Mouse (Mus musculus) hindbrain, embryonic 11.5 days (tissue): ENCODE results near the gene Ccdc126. TPM values are rescaled to one million over a fixed set of nuclear protein-coding genes. Genes with fewer than 3 reads are reported as not detected.

Experiments
- ATAC-seq: fragments of 200-750 bp; cut with Nextera tagmentation; 2 replicates; pipeline ENCODE4 v1.8.0; 2017; ENCODE audit warnings: mild to moderate bottlenecking, moderate TSS enrichment, moderate library complexity; ENCODE audit not compliant: low FRiP score
- DNase-seq: peaks from one replicate; pipeline ENCODE4 v3.0.0-alpha.2; 2015; ENCODE audit warnings: low spot score
- H3K27ac ChIP-seq: fragments of 300-500 bp; sonication (generic); 2 replicates; pipeline ENCODE4 v1.5.1; 2014; ENCODE audit warnings: mild to moderate bottlenecking, low read depth, low read length
- H3K27me3 ChIP-seq: fragments of 300-500 bp; sonication (generic); 2 replicates; pipeline ENCODE4 v1.6.1; 2014; ENCODE audit warnings: mild to moderate bottlenecking, low read length, moderate library complexity, mixed read lengths; ENCODE audit not compliant: control insufficient read depth, insufficient read depth
- H3K36me3 ChIP-seq: fragments of 300-500 bp; sonication (generic); 2 replicates; pipeline ENCODE4 v1.6.1; 2014; ENCODE audit warnings: mild to moderate bottlenecking, low read length, moderate library complexity, mixed read lengths; ENCODE audit not compliant: control insufficient read depth, insufficient read depth
- H3K4me1 ChIP-seq: fragments of 300-500 bp; sonication (generic); replicated peaks from 2 replicates; pipeline ENCODE4 v1.6.1; 2014; ENCODE audit warnings: low read length, mixed read lengths; ENCODE audit not compliant: control insufficient read depth, insufficient read depth
- H3K4me2 ChIP-seq: fragments of 300-500 bp; sonication (generic); replicated peaks from 2 replicates; pipeline ENCODE4 v1.6.1; 2014; ENCODE audit warnings: mild to moderate bottlenecking, low read depth, low read length
- H3K4me3 ChIP-seq: fragments of 300-500 bp; sonication (generic); 2 replicates; pipeline ENCODE4 v1.5.1; 2014; ENCODE audit warnings: low read depth, low read length
- H3K9ac ChIP-seq: fragments of 300-500 bp; sonication (generic); 2 replicates; pipeline ENCODE4 v1.6.1; 2014; ENCODE audit warnings: low read depth, low read length
- H3K9me3 ChIP-seq: fragments of 300-500 bp; sonication (generic); 2 replicates; pipeline ENCODE4 v1.6.1; 2016; ENCODE audit warnings: low read length; ENCODE audit not compliant: control insufficient read depth
- WGBS: fragments of 180-500 bp; shearing (Covaris S2); extraction: QIAGEN DNeasy Blood & Tissue Kit; methylation state at CpG from one replicate; pipeline ENCODE4 v1.1.7; 2014; 5-methylcytosine and 5-hydroxymethylcytosine counted together
- polyA plus RNA-seq: library from polyadenylated mRNA; unstranded; fragments of >200 nt; fragmentation: Nextera tagmentation; extraction: Ambion mirVana; gene quantifications from 2 replicates; pipeline ENCODE4 v1.2.1, GENCODE M21; 2014

Ccdc126 gene
- 8.0 and 8.5 TPM in 2 replicates for polyA plus RNA-seq

- DNase-seq, result peak; percentile 99
- Histone ChIP-seq H3K4me1 (no peaks in the 10 kb centered on the region), H3K4me3 (peak within 1 kb of the TSS; percentile 62), H3K27me3 (no peaks in the 10 kb centered on the region), H3K27ac (peak within 1 kb of the TSS; percentile 79), H3K9ac (peak within 1 kb of the TSS; percentile 81), H3K9me3 (no peaks in the 10 kb centered on the region), H3K36me3 (no peaks in the 10 kb centered on the region), H3K4me2 (peak within 1 kb of the TSS; percentile 53)
- WGBS, result 0% methylated on average over 45 of the region's 47 CpGs
- ATAC-seq, result peak; percentile 100
Observed at GRCm38 (mm10) chr6:49318966-49319594, at the start of gene Ccdc126. TSS of gene Ccdc126 (plus strand) at chr6:49319274.

DNA sequence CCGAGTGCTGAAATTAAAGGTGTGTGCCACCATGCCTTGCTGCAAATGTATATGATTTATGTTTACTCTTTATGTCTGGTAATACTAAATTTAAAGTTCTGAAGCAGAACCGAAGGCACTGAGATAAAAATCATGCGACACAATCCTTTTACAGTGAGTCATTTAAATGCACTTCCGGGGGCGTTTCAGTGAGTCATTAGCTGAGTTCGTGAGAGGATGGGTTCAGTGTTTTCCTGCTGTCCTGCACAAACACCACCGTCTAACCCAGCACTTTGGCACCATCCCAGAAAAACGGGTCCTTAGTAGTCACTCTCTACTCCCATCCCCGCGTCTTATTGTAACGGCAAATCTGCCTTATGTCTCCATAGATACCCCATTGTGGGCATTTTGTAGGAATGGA is 49.2 kb upstream of the Ccdc126 start:
- H3K4me2 ChIP-seq, result no peak overlapping the region
- 75% methylated on average over 11 of the region's 11 CpGs for WGBS
- no peak for DNase-seq
- no peak overlapping the region for H3K27ac ChIP-seq
- H3K9ac ChIP-seq, result no peak overlapping the region
- no peak for ATAC-seq
- H3K4me1 ChIP-seq, result no peaks in the 10 kb centered on the region; the same call in 1 of the 2 replicates
- H3K27me3 ChIP-seq, result no peaks in the 10 kb centered on the region
- no peak overlapping the region for H3K4me3 ChIP-seq
- no peaks in the 10 kb centered on the region for H3K9me3 ChIP-seq
- H3K36me3 ChIP-seq, result no peaks in the 10 kb centered on the region

DNA sequence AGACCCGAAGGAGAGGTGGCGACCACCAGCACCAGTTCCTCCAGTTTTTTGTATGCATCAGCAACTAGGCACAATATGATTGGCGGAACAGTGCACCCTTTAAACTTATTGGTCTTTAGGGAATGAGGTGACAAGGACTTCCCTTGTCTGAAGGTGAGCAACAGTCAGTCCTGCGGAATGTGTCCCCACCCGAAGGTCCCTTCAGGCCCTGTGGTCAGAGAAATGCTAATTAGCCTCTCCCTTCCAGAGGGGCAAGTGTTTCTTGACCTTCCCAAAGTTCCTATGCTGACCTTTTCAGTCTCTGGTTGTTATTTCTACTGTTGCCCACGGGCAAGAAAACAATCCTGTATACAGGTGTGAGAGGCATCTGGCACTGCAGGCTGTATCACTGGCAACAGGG is 47.3 kb upstream of the Ccdc126 start:
- no peak overlapping the region for H3K4me3 ChIP-seq
- H3K9me3 ChIP-seq, result no peaks in the 10 kb centered on the region
- H3K4me1 ChIP-seq, result no peaks in the 10 kb centered on the region; the same call in 1 of the 2 replicates
- WGBS, result 73% methylated on average over 6 of the region's 6 CpGs
- no peak overlapping the region for H3K27ac ChIP-seq
- ATAC-seq (no peak), DNase-seq (no peak)
- H3K36me3 ChIP-seq, result no peaks in the 10 kb centered on the region
- H3K27me3 ChIP-seq, result no peaks in the 10 kb centered on the region
- H3K4me2 ChIP-seq, result no peak overlapping the region
- no peak overlapping the region for H3K9ac ChIP-seq

DNA sequence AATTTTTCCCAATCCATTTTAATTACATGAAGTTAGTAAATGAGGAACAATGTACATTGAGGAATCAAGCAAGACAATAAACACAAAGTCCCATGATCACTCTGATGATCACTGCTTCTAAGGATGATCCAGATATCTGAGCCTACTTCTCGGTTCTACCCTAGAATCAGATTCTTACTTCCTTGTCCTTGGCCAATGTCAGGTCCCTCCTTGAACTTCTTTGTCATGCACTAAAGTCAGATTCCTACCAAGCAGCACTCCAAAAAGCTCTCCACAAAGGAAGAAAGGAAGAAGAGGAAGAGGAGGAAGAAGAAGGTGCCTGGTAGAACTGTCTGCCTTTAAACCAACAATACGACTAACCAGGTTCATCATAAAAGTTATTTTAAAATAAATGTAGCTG is 46.2 kb upstream of the Ccdc126 start:
- Histone ChIP-seq H3K4me3 (no peak overlapping the region), H3K9ac (no peak overlapping the region), H3K27ac (no peak overlapping the region), H3K4me2 (no peak overlapping the region), H3K36me3 (no peaks in the 10 kb centered on the region), H3K4me1 (no peaks in the 10 kb centered on the region; the same call in 1 of the 2 replicates), H3K9me3 (no peaks in the 10 kb centered on the region), H3K27me3 (no peaks in the 10 kb centered on the region)
- DNase-seq (no peak), ATAC-seq (no peak)
- WGBS, result 91% methylated on average over 2 of the region's 2 CpGs

DNA sequence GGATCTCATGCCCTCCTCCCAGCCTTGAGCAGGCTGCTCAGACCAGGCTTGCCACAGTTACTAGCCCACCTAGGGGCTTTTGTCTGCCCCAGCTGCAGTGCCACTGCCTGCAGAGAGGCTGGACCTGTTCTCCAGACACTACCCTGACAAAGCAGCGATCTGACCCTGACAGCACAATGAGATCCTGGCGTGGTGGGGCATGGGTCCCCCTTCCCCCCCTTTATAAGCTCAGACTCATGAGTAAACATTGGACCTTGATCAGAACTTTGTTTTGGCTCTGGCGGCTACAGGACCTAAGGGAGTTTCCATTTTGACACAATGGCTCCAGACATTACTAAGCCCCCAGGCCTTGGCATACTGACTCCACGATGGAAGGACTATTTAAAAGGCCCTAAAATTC is 45.1 kb upstream of the Ccdc126 start:
- 20% methylated on average over 4 of the region's 4 CpGs for WGBS
- H3K27ac ChIP-seq, result no peak overlapping the region
- H3K4me2 ChIP-seq, result no peak overlapping the region
- H3K27me3 ChIP-seq, result no peaks in the 10 kb centered on the region
- ATAC-seq (no peak), DNase-seq (peak; percentile 14)
- no peaks in the 10 kb centered on the region; the same call in 1 of the 2 replicates for H3K4me1 ChIP-seq
- no peak overlapping the region for H3K9ac ChIP-seq
- H3K36me3 ChIP-seq, result no peaks in the 10 kb centered on the region
- H3K9me3 ChIP-seq, result no peaks in the 10 kb centered on the region
- no peak overlapping the region for H3K4me3 ChIP-seq

DNA sequence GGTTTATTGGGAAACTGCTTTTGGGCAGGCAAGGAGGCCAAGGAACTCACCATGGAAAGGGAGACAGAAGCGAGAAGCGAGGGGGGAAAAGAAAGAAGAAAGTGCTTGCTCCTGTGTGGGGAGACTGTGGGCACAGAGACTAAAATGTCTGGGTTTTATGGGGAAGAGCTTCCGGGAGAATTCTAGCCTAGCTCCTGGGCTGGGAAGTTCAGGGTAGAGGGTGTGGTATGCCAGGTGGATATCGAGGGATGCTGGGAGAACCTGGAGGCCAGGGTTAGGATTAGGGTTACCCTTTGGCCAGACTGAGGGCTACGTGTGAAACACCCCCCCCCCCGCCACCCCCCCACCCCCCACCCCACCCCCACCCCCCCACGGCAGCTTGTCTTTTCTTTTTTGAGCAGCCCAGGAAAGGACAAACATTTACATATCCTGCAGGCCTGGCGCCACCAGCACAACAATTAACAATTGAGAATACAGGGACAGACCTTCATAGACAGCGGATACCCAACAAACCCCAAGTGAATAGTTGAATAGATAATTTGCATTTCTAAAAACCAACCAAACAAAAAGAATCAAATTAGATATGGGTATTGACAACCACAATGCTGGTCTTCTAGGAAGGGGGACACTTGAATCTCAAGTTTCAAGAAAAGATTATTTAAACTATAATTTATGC is 44.5 kb upstream of the Ccdc126 start:
- Histone ChIP-seq H3K4me2 (no peak overlapping the region), H3K4me1 (no peaks in the 10 kb centered on the region; the same call in 1 of the 2 replicates), H3K9ac (no peak overlapping the region), H3K4me3 (no peak overlapping the region), H3K27me3 (no peaks in the 10 kb centered on the region), H3K9me3 (no peaks in the 10 kb centered on the region), H3K36me3 (no peaks in the 10 kb centered on the region), H3K27ac (no peak overlapping the region; the same call in 1 of the 2 replicates)
- DNase-seq, result no peak
- peak; percentile 38; the same call in 1 of the 2 replicates for ATAC-seq
- 39% methylated on average over 8 of the region's 9 CpGs for WGBS

GRCm38 (mm10) chr6:49275296-49275695 is 43.8 kb upstream of the Ccdc126 start:
- DNase-seq (no peak), ATAC-seq (no peak)
- no peaks in the 10 kb centered on the region for H3K27me3 ChIP-seq
- no peak overlapping the region for H3K4me2 ChIP-seq
- H3K4me3 ChIP-seq, result no peak overlapping the region
- whole genome bisulfite sequencing, result 87% methylated on average over 7 of the region's 7 CpGs
- H3K36me3 ChIP-seq, result no peaks in the 10 kb centered on the region
- H3K4me1 ChIP-seq, result no peaks in the 10 kb centered on the region; the same call in 1 of the 2 replicates
- H3K9me3 ChIP-seq, result no peaks in the 10 kb centered on the region
- H3K27ac ChIP-seq, result no peak overlapping the region
- H3K9ac ChIP-seq, result no peak overlapping the region

- H3K4me1 ChIP-seq, result no peaks in the 10 kb centered on the region
- H3K27me3 ChIP-seq, result no peaks in the 10 kb centered on the region
- no peak overlapping the region for H3K9ac ChIP-seq
- no peak for ATAC-seq
- no peak overlapping the region for H3K4me3 ChIP-seq
- H3K4me2 ChIP-seq, result no peak overlapping the region
- 57% methylated on average over 1 of the region's 1 CpGs for WGBS
- DNase-seq, result no peak
- H3K9me3 ChIP-seq, result no peaks in the 10 kb centered on the region
- H3K36me3 ChIP-seq, result no peaks in the 10 kb centered on the region
- no peak overlapping the region for H3K27ac ChIP-seq
Observed at GRCm38 (mm10) chr6:49280942-49281341, 38.1 kb upstream of the Ccdc126 start.

GRCm38 (mm10) chr6:49282122-49282521 is 37.0 kb upstream of the Ccdc126 start:
- Histone ChIP-seq H3K9me3 (no peaks in the 10 kb centered on the region), H3K4me2 (no peak overlapping the region), H3K27ac (no peak overlapping the region), H3K4me3 (no peak overlapping the region), H3K4me1 (no peaks in the 10 kb centered on the region), H3K36me3 (no peaks in the 10 kb centered on the region), H3K27me3 (no peaks in the 10 kb centered on the region), H3K9ac (no peak overlapping the region)
- ATAC-seq (no peak), DNase-seq (no peak)
- WGBS, result 89% methylated on average over 1 of the region's 1 CpGs
